Mouse (Mus musculus) midbrain, embryonic 14.5 days (tissue): Measurements from ENCODE around the gene Fkbpl. TPM values are rescaled to one million over a fixed set of nuclear protein-coding genes. Genes with fewer than 3 reads are reported as not detected.
A peak's percentile ranks its signal among the peaks of the same experiment; 100 is the strongest.

Experiments
- ATAC-seq: fragments of 200-750 bp; cut with Nextera tagmentation; 2 replicates; pipeline ENCODE4 v1.8.0; 2017; ENCODE audit warnings: moderate number of reproducible peaks, moderate library complexity; ENCODE audit not compliant: low FRiP score, low TSS enrichment
- DNase-seq: peaks from one replicate; pipeline ENCODE4 v3.0.0-alpha.2; 2015
- H3K27ac ChIP-seq: fragments of 300-500 bp; sonication (generic); replicated peaks from 2 replicates; pipeline ENCODE4 v1.5.1; 2014; ENCODE audit warnings: mild to moderate bottlenecking, low read depth, low read length, moderate library complexity
- H3K27me3 ChIP-seq: fragments of 300-500 bp; sonication (generic); 2 replicates; pipeline ENCODE4 v1.6.1; 2014; ENCODE audit warnings: low read length, control low read depth, mixed read lengths; ENCODE audit not compliant: control insufficient read depth, insufficient read depth
- H3K36me3 ChIP-seq: fragments of 300-500 bp; sonication (generic); 2 replicates; pipeline ENCODE4 v1.6.1; 2014; ENCODE audit warnings: low read length, control low read depth; ENCODE audit not compliant: control insufficient read depth, insufficient read depth
- H3K4me1 ChIP-seq: fragments of 300-500 bp; sonication (generic); 2 replicates; pipeline ENCODE4 v1.6.1; 2014; ENCODE audit warnings: mild to moderate bottlenecking, antibody characterized with exemption, low read length, control low read depth; ENCODE audit not compliant: control insufficient read depth, insufficient read depth
- H3K4me2 ChIP-seq: fragments of 300-500 bp; sonication (generic); 2 replicates; pipeline ENCODE4 v1.6.1; 2014; ENCODE audit warnings: mild to moderate bottlenecking, low read length, moderate library complexity
- H3K4me3 ChIP-seq: fragments of 300-500 bp; sonication (generic); replicated peaks from 2 replicates; pipeline ENCODE4 v1.5.1; 2014; ENCODE audit warnings: low read depth, low read length
- H3K9ac ChIP-seq: fragments of 300-500 bp; sonication (generic); replicated peaks from 2 replicates; pipeline ENCODE4 v1.6.1; 2014; ENCODE audit warnings: mild to moderate bottlenecking, low read length, moderate library complexity
- H3K9me3 ChIP-seq: fragments of 300-500 bp; sonication (generic); 2 replicates; pipeline ENCODE4 v1.6.1; 2016; ENCODE audit warnings: low read length, control low read depth, mixed read lengths; ENCODE audit not compliant: control insufficient read depth
- WGBS: fragments of 180-500 bp; shearing (Covaris S2); extraction: QIAGEN DNeasy Blood & Tissue Kit; methylation state at CpG from one replicate; pipeline ENCODE4 v1.1.7; 2014; 5-methylcytosine and 5-hydroxymethylcytosine counted together
- polyA plus RNA-seq: library from polyadenylated mRNA; unstranded; fragments of >200 nt; fragmentation: Nextera tagmentation; extraction: Ambion mirVana; gene quantifications from 2 replicates; pipeline ENCODE4 v1.2.1, GENCODE M21; 2014

The Fkbpl gene
- polyA plus RNA-seq, 1 experiment from 2014 or later = 11.2 TPM

GRCm38 (mm10) chr17:34661121-34661591 lies 16.6 kb downstream of the Fkbpl start:
- Histone ChIP-seq H3K4me1 (no peaks in the 10 kb centered on the region), H3K9ac (no peak overlapping the region), H3K9me3 (no peaks in the 10 kb centered on the region), H3K27me3 (peaks cover 8% of the 10 kb centered on the region), H3K4me3 (no peak overlapping the region), H3K36me3 (no peaks in the 10 kb centered on the region), H3K27ac (no peak overlapping the region), H3K4me2 (peak overlapping the region; percentile 22)
- WGBS = 14% methylated on average over 19 of the region's 19 CpGs
- no peak for ATAC-seq
- DNase-seq = no peak

GRCm38 (mm10) chr17:34662468-34662867 lies 17.9 kb downstream of the Fkbpl start:
- Histone ChIP-seq H3K4me3 (no peak overlapping the region), H3K9ac (no peak overlapping the region), H3K27me3 (peaks cover 8% of the 10 kb centered on the region), H3K9me3 (no peaks in the 10 kb centered on the region), H3K27ac (no peak overlapping the region), H3K36me3 (no peaks in the 10 kb centered on the region), H3K4me2 (no peak overlapping the region), H3K4me1 (no peaks in the 10 kb centered on the region)
- DNase-seq = no peak
- ATAC-seq = no peak
- WGBS = 93% methylated on average over 1 of the region's 1 CpGs

GRCm38 (mm10) chr17:34662978-34663377 lies 18.4 kb downstream of the Fkbpl start:
- no peaks in the 10 kb centered on the region for H3K9me3 ChIP-seq
- no peaks in the 10 kb centered on the region for H3K36me3 ChIP-seq
- ATAC-seq (no peak), DNase-seq (no peak)
- no peak overlapping the region for H3K27ac ChIP-seq
- H3K4me1 ChIP-seq = no peaks in the 10 kb centered on the region
- H3K4me2 ChIP-seq = no peak overlapping the region
- H3K9ac ChIP-seq = no peak overlapping the region
- peaks cover 8% of the 10 kb centered on the region for H3K27me3 ChIP-seq
- H3K4me3 ChIP-seq = no peak overlapping the region
- WGBS = 85% methylated on average over 8 of the region's 8 CpGs

GRCm38 (mm10) chr17:34663558-34663957 lies 19.0 kb downstream of the Fkbpl start:
- ATAC-seq = no peak
- H3K9ac ChIP-seq = no peak overlapping the region
- no peak for DNase-seq
- H3K27ac ChIP-seq = no peak overlapping the region
- H3K27me3 ChIP-seq = peaks cover 8% of the 10 kb centered on the region
- no peak overlapping the region for H3K4me2 ChIP-seq
- no peaks in the 10 kb centered on the region for H3K9me3 ChIP-seq
- no peak overlapping the region for H3K4me3 ChIP-seq
- whole genome bisulfite sequencing = 56% methylated on average over 1 of the region's 1 CpGs
- no peaks in the 10 kb centered on the region for H3K36me3 ChIP-seq
- H3K4me1 ChIP-seq = no peaks in the 10 kb centered on the region

GRCm38 (mm10) chr17:34664472-34664871 lies 19.9 kb downstream of the Fkbpl start:
- ATAC-seq (no peak), DNase-seq (no peak)
- no peaks in the 10 kb centered on the region for H3K36me3 ChIP-seq
- H3K27ac ChIP-seq = no peak overlapping the region
- H3K9ac ChIP-seq = no peak overlapping the region
- H3K4me1 ChIP-seq = no peaks in the 10 kb centered on the region
- H3K27me3 ChIP-seq = peaks cover 8% of the 10 kb centered on the region
- H3K4me2 ChIP-seq = no peak overlapping the region
- 78% methylated on average over 7 of the region's 7 CpGs for WGBS
- no peaks in the 10 kb centered on the region for H3K9me3 ChIP-seq
- no peak overlapping the region for H3K4me3 ChIP-seq

- no peak within 1 kb of the TSS for H3K27ac ChIP-seq
- no peaks in the 10 kb centered on the region for H3K9me3 ChIP-seq
- 63% methylated on average over 7 of the region's 7 CpGs for WGBS
- peaks cover 11% of the 10 kb centered on the region; the same call in 1 of the 2 replicates for H3K4me1 ChIP-seq
- H3K27me3 ChIP-seq = peaks cover 43% of the 10 kb centered on the region
- H3K4me3 ChIP-seq = peak within 1 kb of the TSS; percentile 33
- H3K4me2 ChIP-seq = peak within 1 kb of the TSS; percentile 62
- no peak for ATAC-seq
- peak within 1 kb of the TSS; percentile 40 for H3K9ac ChIP-seq
- DNase-seq = no peak
- H3K36me3 ChIP-seq = no peaks in the 10 kb centered on the region
Observed at GRCm38 (mm10) chr17:34670235-34670634, 25.7 kb downstream of the Fkbpl start, which contains the start of gene Tnxb. Gene Tnxb (plus strand): TSS chr17:34670535.

- 9% methylated on average over 93 of the region's 93 CpGs for WGBS
- Histone ChIP-seq H3K4me1 (peaks cover 11% of the 10 kb centered on the region; the same call in 1 of the 2 replicates), H3K27me3 (peaks cover 43% of the 10 kb centered on the region), H3K36me3 (no peaks in the 10 kb centered on the region), H3K9ac (peak overlapping the region; percentile 40), H3K9me3 (no peaks in the 10 kb centered on the region), H3K27ac (no peak overlapping the region), H3K4me2 (peak overlapping the region; percentile 62), H3K4me3 (peak overlapping the region; percentile 33)
- DNase-seq = peak; percentile 35
- peak; percentile 34; the same call in 1 of the 2 replicates for ATAC-seq
Observed at GRCm38 (mm10) chr17:34671151-34672066, 26.8 kb downstream of the Fkbpl start.

GRCm38 (mm10) chr17:34672246-34672792 lies 27.8 kb downstream of the Fkbpl start:
- Histone ChIP-seq H3K4me2 (peak overlapping the region; percentile 62), H3K9me3 (no peaks in the 10 kb centered on the region), H3K4me3 (peak overlapping the region; percentile 33), H3K9ac (peak overlapping the region; percentile 16; the same call in 1 of the 2 replicates), H3K36me3 (no peaks in the 10 kb centered on the region), H3K4me1 (peaks cover 11% of the 10 kb centered on the region; the same call in 1 of the 2 replicates), H3K27me3 (peaks cover 43% of the 10 kb centered on the region), H3K27ac (no peak overlapping the region)
- DNase-seq (peak; percentile 29), ATAC-seq (no peak)
- 32% methylated on average over 49 of the region's 49 CpGs for WGBS
